Mouse (Mus musculus) intestine, postnatal 0 days (tissue): ENCODE results near the gene Tmem123. TPM values are rescaled to one million over a fixed set of nuclear protein-coding genes. Genes with fewer than 3 reads are reported as not detected.
A peak's percentile ranks its signal among the peaks of the same experiment; 100 is the strongest.

Experiments
- ATAC-seq: fragments of 200-750 bp; cut with Nextera tagmentation; 2 replicates; pipeline ENCODE4 v1.8.0; 2017; ENCODE audit warnings: mild to moderate bottlenecking, moderate TSS enrichment, moderate library complexity
- H3K27ac ChIP-seq: fragments of 300-500 bp; sonication (generic); 2 replicates; pipeline ENCODE4 v1.5.1; 2014; ENCODE audit warnings: mild to moderate bottlenecking, low read depth, low read length, moderate library complexity
- H3K27me3 ChIP-seq: fragments of 300-500 bp; sonication (generic); replicated peaks from 2 replicates; pipeline ENCODE4 v1.6.1; 2014; ENCODE audit warnings: low read length, mixed read lengths; ENCODE audit not compliant: control insufficient read depth, insufficient read depth
- H3K36me3 ChIP-seq: fragments of 300-500 bp; sonication (generic); 2 replicates; pipeline ENCODE4 v1.6.1; 2014; ENCODE audit warnings: mild to moderate bottlenecking, moderate library complexity; ENCODE audit not compliant: control insufficient read depth, insufficient read depth
- H3K4me1 ChIP-seq: fragments of 300-500 bp; sonication (generic); replicated peaks from 2 replicates; pipeline ENCODE4 v1.6.1; 2014; ENCODE audit warnings: antibody characterized with exemption, low read length, mixed read lengths; ENCODE audit not compliant: control insufficient read depth, insufficient read depth
- H3K4me2 ChIP-seq: fragments of 300-500 bp; sonication (generic); replicated peaks from 2 replicates; pipeline ENCODE4 v1.6.1; 2014; ENCODE audit warnings: low read depth, mild to moderate bottlenecking, moderate library complexity
- H3K4me3 ChIP-seq: fragments of 300-500 bp; sonication (generic); 2 replicates; pipeline ENCODE4 v1.5.1; 2014; ENCODE audit warnings: low read depth, low read length
- H3K9ac ChIP-seq: fragments of 300-500 bp; sonication (generic); 2 replicates; pipeline ENCODE4 v1.6.1; 2014; ENCODE audit warnings: mild to moderate bottlenecking, low read depth, low read length
- H3K9me3 ChIP-seq: fragments of 300-500 bp; sonication (generic); 2 replicates; pipeline ENCODE4 v1.6.1; 2016; ENCODE audit warnings: mixed run types; ENCODE audit not compliant: control insufficient read depth
- CTCF ChIP-seq: sonication (generic); IDR thresholded peaks from 2 replicates; pipeline ENCODE4 v1.5.1; 2016; ENCODE audit warnings: low read depth, mild to moderate bottlenecking, control low read depth, antibody characterized with exemption, moderate library complexity
- WGBS: fragments of 180-500 bp; shearing (Covaris S2); extraction: QIAGEN DNeasy Blood & Tissue Kit; methylation state at CpG from one replicate; pipeline ENCODE4 v1.1.7; 2014; 5-methylcytosine and 5-hydroxymethylcytosine counted together
- polyA plus RNA-seq: library from polyadenylated mRNA; unstranded; fragments of >200 nt; fragmentation: Nextera tagmentation; extraction: Ambion mirVana; gene quantifications from 2 replicates; pipeline ENCODE4 v1.2.1, GENCODE M21; 2015

Gene Tmem123
- polyA plus RNA-seq, 1 experiment from 2014 or later, result 36.5 TPM

DNA sequence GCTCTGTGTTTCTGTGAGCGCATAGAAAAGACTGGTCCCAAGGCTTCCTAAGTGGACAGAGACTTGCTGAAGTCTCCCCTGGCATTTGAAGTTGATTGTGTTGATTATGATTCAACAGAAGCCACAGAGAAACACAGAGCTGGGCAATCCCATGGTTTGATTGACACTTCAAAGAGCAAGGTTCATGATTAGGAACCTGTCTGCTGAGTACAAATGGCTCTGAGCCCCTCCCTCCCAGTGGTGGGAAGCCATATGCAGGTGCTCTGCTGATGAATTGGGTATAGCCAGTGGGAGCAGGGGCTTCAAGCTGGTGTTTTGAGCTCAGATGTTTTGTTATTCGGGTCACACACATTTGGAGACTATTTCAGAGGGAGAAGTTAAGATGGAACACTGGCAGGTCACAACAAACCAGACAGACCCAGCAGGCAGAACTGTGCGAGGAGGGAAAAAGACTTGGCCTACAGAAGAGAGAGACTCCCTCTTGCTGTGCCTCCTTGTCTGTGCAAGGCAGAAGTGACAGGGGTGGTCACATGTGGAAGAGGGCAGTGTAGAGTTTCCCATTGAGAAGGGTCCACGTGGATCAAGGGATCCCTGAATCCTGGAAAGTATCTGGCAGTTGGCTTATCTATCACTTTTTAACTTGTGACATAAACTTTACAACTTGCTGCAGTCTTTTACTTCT lies 9.1 kb downstream of the Tmem123 start:
- TF ChIP-seq CTCF, result no peak
- Histone ChIP-seq H3K36me3 (peaks cover 28% of the 10 kb centered on the region), H3K4me1 (no peaks in the 10 kb centered on the region), H3K4me3 (no peak overlapping the region), H3K9me3 (no peaks in the 10 kb centered on the region), H3K27me3 (no peaks in the 10 kb centered on the region), H3K4me2 (no peak overlapping the region), H3K27ac (no peak overlapping the region), H3K9ac (no peak overlapping the region)
- no peak for ATAC-seq
- WGBS, result 86% methylated on average over 4 of the region's 4 CpGs

GRCm38 (mm10) chr9:7773686-7774085 lies 9.8 kb downstream of the Tmem123 start:
- Histone ChIP-seq H3K9ac (no peak overlapping the region), H3K27me3 (no peaks in the 10 kb centered on the region), H3K4me1 (no peaks in the 10 kb centered on the region), H3K4me3 (no peak overlapping the region), H3K27ac (no peak overlapping the region), H3K4me2 (no peak overlapping the region), H3K9me3 (no peaks in the 10 kb centered on the region), H3K36me3 (peaks cover 28% of the 10 kb centered on the region)
- WGBS, result 90% methylated on average over 5 of the region's 5 CpGs
- TF ChIP-seq CTCF, result no peak
- no peak for ATAC-seq

DNA sequence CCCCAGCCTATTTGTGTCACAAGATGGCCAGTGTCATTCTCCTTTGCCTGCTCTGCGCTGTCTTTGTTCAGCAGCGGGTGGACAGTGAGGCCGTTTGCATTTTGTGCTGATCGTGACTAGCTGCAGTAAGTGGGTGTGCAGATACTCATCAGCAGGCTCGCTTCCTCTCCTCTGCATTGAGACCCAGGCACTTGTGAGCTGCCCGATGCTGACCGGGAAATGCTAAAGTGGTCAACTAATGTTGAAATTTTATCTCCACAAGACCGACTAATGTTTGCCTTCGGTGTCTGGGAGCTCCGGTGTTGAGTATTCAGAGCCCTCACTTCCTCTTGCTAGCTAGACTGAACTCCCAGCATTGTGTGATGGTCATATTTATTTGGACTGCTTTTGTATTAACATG lies 10.7 kb downstream of the Tmem123 start:
- whole genome bisulfite sequencing, result 79% methylated on average over 10 of the region's 10 CpGs
- no peak overlapping the region for H3K4me3 ChIP-seq
- no peak for ATAC-seq
- H3K27ac ChIP-seq, result no peak overlapping the region
- no peak for TF ChIP-seq CTCF
- no peaks in the 10 kb centered on the region for H3K27me3 ChIP-seq
- peaks cover 26% of the 10 kb centered on the region for H3K36me3 ChIP-seq
- H3K4me1 ChIP-seq, result no peaks in the 10 kb centered on the region
- no peaks in the 10 kb centered on the region for H3K9me3 ChIP-seq
- no peak overlapping the region for H3K9ac ChIP-seq
- no peak overlapping the region for H3K4me2 ChIP-seq

- Histone ChIP-seq H3K4me2 (no peak overlapping the region), H3K9me3 (no peaks in the 10 kb centered on the region), H3K36me3 (peaks cover 21% of the 10 kb centered on the region; the same call in 1 of the 2 replicates), H3K27me3 (no peaks in the 10 kb centered on the region), H3K27ac (no peak overlapping the region), H3K4me1 (no peaks in the 10 kb centered on the region), H3K4me3 (no peak overlapping the region), H3K9ac (no peak overlapping the region)
- TF ChIP-seq CTCF, result no peak
- WGBS, result 92% methylated on average over 2 of the region's 2 CpGs
- ATAC-seq, result no peak
Observed at GRCm38 (mm10) chr9:7775011-7775410, 11.2 kb downstream of the Tmem123 start.

DNA sequence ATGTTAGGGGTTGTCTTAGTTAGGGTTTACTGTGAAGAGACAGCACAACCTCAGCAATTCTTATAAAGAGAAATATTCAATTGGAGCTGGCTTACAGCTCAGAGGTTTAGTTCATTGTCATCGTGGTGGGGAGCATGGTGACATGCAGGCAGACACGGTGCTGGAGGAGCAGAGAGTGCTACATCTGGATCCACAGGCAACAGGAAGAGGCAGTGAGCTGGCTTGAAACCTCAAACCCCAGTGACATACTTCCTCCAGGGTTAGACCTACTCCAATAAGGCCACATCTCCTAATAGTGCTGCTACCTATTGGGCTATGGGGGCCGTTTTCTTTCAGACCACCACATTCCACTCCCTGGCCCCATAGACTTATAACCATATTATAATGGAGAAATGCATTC lies 12.1 kb downstream of the Tmem123 start:
- no peak overlapping the region for H3K9ac ChIP-seq
- 90% methylated on average over 3 of the region's 3 CpGs for WGBS
- TF ChIP-seq CTCF, result no peak
- no peaks in the 10 kb centered on the region for H3K9me3 ChIP-seq
- H3K4me1 ChIP-seq, result no peaks in the 10 kb centered on the region
- H3K27ac ChIP-seq, result no peak overlapping the region
- H3K36me3 ChIP-seq, result peaks cover 17% of the 10 kb centered on the region; the same call in 1 of the 2 replicates
- ATAC-seq, result no peak
- no peak overlapping the region for H3K4me3 ChIP-seq
- no peaks in the 10 kb centered on the region for H3K27me3 ChIP-seq
- no peak overlapping the region for H3K4me2 ChIP-seq

- H3K27me3 ChIP-seq, result no peaks in the 10 kb centered on the region
- no peaks in the 10 kb centered on the region for H3K9me3 ChIP-seq
- peak; percentile 44; the same call in 1 of the 2 replicates for ATAC-seq
- no peak overlapping the region for H3K4me3 ChIP-seq
- no peaks in the 10 kb centered on the region for H3K4me1 ChIP-seq
- H3K9ac ChIP-seq, result no peak overlapping the region
- peaks cover 17% of the 10 kb centered on the region; the same call in 1 of the 2 replicates for H3K36me3 ChIP-seq
- WGBS, result 93% methylated on average over 1 of the region's 1 CpGs
- H3K27ac ChIP-seq, result no peak overlapping the region
- no peak overlapping the region for H3K4me2 ChIP-seq
- TF ChIP-seq CTCF, result no peak
Observed at GRCm38 (mm10) chr9:7776940-7777339, 13.1 kb downstream of the Tmem123 start.
